Mouse (Mus musculus) v-Abl transformed pro-B cells (cell line): ENCODE measurements around the gene Akr1c13.

Experiments
- in situ Hi-C, 2 experiments: fragments of 400-800 bp; cut with MboI; formaldehyde crosslinking; loops; one replicate each; pipeline ENCODE4 v1.15.1; 2025; ENCODE audit not compliant: unreplicated experiment in 2 of 2

Akr1c13 gene

GRCm38 (mm10) chr13:4233536-4234172, 42.7 kb downstream of the Akr1c13 start:
- in situ Hi-C loops, result no loop called here

GRCm38 (mm10) chr13:4244861-4245559, 54.1 kb downstream of the Akr1c13 start:
- in situ Hi-C loops, result no loop called here

- in situ Hi-C loops, result no loop called here
Observed at GRCm38 (mm10) chr13:4249347-4249746, 58.4 kb downstream of the Akr1c13 start.
